Mouse (Mus musculus): ENCODE data around the gene Syt10.
"Not testable (repeated sequence)": the region's sequence is repeated elsewhere in the genome, so short reads cannot be mapped to it uniquely, and the experiment has no call there.

The Syt10 gene

DNA sequence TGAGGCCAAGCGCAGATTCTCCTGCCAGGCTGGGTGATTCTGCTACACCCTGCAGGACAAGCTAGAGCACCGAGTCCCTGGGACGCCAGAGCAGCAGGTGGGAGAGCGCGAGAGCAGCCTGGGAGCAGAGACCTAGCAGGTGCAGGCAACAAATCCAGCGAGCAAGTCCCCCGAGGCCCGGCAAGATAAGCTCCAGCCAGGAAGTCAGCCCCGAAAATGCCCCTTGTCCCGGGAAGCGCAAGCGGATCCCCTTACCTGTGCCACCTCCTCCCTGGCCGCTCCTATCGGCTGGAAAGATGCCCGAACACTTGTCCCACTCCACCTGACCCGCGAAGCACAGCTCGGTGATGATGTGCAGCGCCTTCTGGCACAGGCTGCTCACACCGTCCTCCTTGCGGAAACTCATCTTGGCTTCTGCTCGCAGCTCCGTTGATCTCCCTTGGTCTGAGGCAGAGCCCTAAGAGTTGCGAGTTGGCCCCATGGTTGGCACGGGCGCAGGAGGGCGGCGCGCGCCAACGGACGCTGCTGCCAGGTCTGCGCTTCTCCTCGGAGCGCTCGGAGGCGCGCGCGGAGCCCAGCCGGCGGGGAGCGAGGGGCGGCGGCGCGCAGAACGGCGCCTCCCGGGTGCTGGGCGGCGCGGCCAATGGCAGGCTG lies at the start of gene Syt10:
Gene Syt10 (minus strand): TSS at position 497 of the 654 bp plus-strand sequence.
- no peak for DNase-seq (ENCODE audit: low spot score)

DNA sequence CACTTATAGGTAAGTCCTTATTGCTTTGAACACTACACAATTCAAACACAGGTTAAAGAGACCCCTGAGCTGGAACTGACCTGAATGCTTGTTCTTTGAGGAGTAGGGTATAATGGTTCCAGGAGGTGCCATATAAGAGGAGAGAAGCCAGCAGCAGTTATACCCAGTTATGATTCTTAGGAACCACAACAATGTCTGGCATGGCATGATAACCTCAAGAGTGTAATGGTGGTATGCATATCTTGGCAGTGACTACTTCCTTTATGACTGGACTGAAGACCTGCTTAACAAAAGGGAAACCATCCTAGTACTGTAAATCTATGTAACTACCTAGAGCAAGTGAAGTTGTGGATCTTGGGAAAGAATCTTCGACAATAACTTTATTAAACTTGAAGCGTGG lies 42.1 kb upstream of the Syt10 start:
- no peak for DNase-seq (ENCODE audit: low spot score)

DNA sequence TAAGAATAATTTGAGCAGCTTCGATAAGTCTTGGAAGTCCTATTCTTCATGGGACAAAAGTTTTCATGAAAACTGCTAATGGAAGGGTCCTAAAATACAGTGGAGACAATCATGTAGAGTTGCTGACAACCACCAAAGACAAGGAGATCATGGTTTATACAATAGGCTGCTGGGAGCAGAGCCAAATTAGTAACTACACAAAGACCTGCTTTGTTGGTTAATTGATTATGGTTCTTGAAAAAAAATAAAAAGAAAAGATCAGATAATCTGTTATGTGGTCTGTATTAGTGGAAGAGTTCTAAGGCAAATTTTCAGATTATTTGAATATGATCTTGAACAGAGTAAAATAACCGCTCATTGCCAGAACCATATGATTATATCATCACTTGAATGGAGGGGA lies 37.3 kb upstream of the Syt10 start:
- DNase-seq (ENCODE audit: low spot score), result no peak

DNA sequence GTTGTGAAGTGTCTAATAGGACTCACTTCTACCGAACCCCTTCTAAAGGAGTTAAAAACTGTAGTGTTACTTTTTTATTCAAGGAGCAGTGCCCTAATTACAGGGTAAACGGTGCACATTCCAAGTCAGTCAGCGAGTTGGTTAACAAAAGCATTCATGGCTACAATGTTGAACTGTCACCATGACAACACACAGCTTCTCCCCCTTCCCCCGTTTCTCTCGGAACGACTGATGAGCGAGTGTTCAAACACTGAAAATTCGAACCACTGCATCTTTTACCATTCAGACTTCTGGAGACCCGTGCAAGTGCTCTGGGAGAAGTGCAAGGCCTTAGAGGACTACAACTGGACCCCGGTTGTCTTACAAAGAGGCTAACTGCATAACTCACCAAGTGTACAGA lies 25.6 kb downstream of the Syt10 start:
- no peak for DNase-seq (ENCODE audit: low spot score)

DNA sequence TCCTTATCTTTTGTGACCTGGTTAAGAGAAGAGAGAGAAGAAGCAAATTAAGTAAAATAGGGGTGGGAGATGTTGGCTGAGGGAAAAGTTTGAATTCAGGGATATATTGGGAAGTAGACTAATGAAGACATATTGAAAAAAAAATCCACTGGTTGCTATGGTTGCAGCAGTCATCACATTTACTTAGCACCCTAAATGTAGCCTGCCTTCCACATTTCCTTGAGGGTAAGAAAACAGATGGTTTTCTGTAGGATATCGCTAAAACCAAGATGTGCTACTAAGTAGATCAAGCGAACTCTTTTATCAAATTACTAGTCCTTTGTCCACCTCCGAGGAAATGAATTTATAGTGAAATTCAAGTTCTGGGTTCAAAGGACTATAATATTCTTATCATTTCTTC lies 37.2 kb downstream of the Syt10 start:
- no peak for DNase-seq (ENCODE audit: low spot score)

DNA sequence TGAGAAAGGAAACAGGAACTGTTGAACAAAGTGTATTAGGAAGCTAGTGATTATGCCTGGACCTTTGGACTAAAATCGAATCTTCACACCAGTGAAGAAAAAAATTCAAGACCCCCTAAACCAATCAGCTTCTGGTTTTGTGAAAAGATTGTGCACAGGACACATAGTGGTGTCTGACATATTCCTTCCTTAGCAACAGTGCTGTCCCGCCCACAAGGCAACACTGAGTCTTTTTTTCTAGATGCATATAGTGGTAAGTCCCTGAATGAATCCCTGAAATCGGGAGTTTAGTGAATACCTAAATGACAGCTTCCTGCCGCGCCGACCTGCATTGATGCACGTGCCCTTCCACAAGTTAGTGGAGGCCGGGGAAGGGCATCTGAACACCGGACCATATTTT lies 61.7 kb downstream of the Syt10 start:
- DNase-seq (ENCODE audit: low spot score), result no peak

DNA sequence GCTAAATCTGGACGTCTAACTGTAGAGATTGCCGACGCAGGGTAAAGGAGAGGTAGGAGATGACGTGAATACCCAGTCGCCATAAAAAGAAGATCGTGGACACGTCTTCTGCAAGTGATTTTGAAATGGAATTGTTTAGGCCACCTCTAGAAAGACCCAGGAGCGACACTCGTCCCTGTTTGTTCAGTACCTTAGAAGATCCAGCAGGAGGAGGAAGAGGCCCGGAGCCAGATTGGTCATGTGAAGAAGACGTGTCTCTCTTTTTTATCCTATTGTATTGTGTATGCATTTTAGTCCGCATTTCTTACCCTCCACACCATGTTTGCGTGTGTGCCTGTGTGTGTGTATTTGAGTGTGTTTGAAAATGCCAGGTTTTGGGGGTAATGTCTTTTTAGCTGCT lies 75.6 kb downstream of the Syt10 start:
- not testable (repeated sequence) for DNase-seq (ENCODE audit: low spot score)

DNA sequence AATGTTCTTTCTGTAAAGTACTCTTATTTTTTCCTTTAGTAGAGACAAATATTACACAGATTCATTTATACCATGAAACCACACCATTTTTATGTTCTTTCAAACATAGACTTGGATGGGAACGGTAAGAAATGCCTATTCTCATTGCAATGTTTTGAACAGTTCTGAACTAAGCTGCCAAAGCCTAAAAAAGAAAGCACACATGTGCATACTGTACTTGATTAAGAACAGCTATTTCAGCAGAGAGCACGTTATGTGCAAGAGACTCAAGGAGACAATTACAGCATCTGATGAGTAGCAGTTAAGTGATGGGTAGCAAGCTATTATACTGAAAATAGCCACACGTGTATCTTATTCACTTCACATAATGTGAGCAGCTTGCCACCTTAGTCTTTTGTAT lies 108.0 kb downstream of the Syt10 start:
- DNase-seq (ENCODE audit: low spot score), result no peak

Measured in layer of hippocampus, adult 9-10 months (tissue).